Mouse (Mus musculus) thymus, postnatal 4 days (tissue): ENCODE data around the gene Rcor3.

Experiments used
- DNase-seq: peaks from one replicate; pipeline ENCODE4 v3.0.0; 2021

The Rcor3 gene

DNA sequence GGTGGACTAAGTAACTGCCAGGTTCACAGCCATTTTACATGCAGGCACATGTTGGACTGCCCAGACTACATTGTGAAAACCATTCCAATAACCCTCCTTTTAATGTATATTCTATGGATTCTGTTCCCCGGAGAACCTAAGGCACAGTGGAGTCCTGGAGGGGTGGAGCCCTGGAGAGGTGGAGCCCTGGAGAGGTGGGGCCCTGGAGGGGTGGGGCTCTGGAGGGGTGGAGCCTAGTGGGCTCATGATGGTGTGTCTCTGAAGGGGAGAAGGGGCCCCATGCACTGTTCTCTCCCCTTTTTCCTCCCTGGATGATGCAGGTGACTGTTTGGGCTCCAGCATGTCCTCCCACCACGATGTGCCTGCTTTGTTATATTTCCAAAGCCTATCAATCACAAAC is 69.7 kb downstream of the Rcor3 start:
- DNase-seq: no peak

DNA sequence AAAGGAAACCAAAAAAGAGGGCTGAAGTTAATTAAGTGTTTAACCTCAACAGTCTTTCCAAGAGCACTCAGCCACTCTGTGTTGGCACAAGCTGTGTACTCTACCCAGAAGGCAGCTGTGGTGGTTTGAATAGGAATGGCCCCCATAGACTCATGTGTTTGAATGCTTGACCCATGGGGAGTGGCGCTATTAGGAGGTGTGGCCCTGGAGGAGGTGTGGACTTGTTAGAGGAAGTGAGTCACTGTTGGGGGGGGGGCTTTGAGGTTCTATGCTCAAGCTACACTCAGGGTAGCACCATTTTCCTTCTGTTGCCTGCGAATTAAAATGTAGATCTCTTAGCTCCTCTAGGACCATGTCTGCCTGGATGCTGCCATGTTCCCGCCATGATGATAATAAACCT is 70.9 kb downstream of the Rcor3 start:
- DNase-seq: no peak

DNA sequence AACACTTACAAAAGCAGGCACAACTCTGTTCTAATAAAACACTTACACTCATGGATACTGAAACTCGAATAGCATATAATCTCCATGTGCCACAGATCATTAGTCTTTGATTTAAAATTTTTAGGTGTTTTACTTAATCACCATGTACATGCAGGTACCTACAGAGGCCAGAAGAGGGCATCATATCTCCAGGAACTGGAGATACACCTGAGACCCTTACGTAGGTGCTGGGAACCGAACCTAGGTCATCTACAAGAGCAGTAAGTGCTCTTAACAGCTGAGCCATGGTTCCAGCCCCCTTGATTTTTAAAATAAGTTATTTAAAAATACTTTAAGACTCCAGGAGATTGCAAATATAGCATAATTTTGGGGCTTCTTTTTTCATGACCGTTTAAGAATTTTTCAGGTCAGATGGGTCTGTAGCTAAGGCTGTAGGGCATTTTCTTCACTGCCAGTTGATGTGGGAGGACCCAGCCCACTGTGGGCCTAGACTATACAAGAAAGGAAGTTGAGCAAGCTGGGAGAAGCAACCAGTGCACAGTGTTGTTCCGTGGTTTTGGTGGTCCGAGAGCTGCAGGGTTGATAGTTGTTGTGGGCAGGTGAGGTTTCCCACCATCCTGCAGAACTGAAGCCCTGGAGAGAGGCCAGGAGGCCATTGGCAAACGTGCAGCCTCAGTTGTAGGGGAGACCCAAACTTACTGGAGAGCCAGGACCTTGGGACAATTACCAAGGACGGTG is 74.5 kb downstream of the Rcor3 start:
- DNase-seq: no peak

DNA sequence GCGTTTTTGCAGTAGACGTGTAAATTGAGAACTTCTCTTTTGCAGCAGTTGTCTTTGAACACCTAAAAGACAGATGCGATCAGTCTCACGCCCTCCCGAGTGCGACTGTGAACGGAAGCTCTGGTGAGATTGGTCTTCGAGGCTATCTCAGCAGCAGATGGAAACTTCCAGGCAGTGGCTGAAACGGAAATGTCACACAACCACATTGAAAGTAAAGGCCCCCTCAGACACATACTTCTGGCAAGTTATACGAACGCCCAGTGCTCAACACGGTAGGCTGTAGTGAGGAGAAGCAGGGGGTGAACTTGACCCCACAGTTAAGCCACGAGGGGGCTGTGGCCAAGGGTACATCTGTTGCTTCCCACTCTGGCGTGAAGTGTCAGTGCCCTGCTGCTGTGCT is 75.2 kb downstream of the Rcor3 start:
- DNase-seq: no peak

DNA sequence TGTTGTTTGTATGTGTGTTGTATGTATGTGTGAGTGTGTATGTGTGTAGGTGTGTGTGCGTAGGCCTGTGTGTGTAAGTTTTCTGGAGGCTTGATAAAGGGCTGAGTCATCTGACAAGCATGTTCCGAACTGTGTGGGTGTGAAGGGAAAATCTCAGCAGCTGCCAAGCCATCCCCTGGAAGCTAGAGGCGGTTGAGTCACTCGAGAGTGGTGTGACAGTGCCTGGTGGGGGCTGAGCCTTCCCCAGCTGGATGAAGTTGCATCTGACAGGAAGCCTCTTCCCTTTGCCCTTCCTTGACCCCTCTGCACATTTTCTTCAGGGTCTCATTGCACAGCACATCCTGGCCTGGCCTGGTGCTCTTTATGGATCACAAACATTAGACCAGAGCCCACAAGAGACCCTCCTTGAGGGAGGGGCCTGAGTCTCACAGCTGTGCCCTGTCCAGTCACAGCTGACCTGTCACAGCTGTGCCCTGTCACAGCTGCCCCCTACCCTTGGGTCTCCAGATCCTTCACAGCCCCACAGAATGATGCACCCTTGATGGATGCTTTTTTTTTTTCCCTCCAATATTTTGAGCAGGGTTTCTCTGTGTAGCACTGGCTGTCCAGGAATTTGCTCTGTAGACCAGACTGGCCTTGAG is 76.1 kb downstream of the Rcor3 start:
- no peak for DNase-seq

DNA sequence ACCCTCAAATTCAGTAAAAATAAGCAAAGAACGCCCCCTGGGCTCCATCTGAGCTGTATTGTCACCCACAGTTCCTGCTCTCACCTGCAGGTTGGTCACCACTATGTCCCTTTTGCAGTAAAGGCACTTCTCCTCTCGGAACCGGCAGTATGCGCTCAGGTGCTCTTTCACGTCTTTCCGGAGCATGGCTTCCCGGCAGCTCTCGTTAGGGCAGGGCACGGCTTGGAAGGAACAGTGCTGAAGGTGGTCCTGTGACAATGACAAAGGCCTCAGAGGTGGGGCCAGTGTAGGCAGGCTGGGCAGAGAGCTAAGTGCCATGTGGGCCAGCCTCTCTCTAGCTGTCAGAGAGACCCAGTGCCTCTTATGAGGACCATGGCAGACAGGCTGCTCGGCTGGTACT is 79.0 kb downstream of the Rcor3 start:
- DNase-seq: no peak

DNA sequence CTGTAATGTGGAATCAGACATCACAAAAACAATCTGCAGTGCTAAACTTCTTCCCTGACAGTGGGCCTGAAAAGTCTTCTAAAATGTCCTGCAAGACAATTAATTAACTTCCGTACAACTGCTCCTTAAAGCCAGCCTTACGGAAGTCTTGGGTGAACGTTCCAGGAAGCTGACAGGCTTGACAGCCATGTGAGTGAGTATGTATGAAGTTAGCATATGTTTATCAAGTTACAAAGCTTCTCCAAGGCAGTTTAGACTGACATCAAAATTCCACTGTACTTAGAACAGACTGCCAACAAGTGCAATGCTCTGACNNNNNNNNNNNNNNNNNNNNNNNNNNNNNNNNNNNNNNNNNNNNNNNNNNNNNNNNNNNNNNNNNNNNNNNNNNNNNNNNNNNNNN is 84.1 kb downstream of the Rcor3 start:
- no peak for DNase-seq

DNA sequence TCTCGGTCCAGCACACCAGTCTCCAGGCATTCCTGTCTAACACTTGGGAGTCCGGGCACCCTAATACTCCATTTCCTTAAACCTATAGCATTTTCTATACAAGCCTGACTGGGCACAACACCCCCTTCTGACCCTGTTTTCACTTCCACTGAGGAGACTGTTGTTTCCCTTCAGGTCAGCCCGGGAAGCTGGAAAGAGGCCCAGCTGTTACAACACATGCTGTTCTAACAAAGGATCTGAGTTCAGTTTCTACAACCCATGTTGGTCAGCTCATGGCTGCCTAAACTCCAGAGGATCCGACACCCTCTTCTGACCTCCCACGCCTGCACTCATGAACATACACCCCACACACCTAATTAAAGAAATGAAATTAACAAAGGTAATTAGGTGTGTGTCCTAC is 84.9 kb downstream of the Rcor3 start:
- no peak for DNase-seq

DNA sequence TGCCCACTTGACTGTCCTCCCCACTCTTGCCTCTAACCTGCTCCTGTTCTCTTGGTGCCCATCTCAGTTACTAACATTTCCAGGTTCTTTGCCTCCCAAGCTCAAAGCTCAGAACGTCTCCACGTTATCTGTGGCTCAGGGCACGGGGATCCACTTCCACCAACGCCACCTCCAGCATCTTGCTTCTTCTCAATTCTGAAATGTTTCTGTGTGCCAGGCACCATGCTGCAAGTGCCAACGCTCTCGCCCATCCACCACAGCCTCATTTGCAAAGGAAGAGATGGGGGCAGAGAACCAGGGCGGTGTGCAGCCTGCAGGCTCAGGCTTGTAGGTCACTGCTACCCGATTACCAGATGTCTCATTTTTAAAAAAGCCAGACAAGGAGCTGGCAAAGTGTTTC is 85.4 kb downstream of the Rcor3 start:
- no peak for DNase-seq
